Mouse (Mus musculus) spleen, postnatal 4 days (tissue): ENCODE data around the gene Rabgap1.

ENCODE experiments used
- DNase-seq, 2 experiments: peaks; one replicate each; pipeline ENCODE4 v3.0.0; 2022; ENCODE audit warnings: low spot score in 2 of 2

Gene Rabgap1

DNA sequence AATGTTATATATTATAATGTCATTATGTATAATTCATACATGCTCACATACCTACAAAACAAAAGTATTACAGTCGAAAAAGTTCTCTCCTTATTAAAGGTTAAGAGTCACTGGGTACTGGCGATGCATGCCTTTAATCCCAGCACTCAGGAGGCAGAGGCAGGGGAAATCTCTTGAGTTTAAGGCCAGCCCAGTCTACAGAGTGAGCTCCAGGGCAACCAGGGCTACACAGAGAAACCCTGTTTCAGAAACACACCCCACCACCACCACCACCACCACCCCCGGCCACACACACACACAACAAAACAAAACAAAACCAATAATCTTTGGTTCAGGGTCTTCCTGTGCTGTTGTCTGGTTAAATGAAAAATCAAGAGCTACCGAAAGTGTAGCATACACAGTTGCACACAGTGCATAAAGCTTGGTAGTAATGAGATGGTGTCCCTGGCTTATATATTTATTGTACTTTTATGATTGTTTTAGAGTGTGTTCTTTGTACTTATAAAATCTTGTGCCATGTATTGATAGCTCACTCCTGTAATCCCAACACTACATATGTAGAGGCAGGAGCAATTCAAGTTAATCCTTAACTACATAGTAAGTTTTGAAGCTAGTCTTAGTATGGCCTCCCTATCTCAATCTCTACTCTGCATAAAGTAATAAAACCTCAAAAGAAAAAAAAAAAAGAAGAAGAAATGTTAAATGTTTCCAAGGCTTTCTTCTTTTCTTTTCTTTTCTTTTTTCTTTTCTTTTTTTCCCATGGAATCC, 68.2 kb downstream of the Rabgap1 start:
- DNase-seq: no peak

GRCm38 (mm10) chr2:37516030-37516710, 73.1 kb downstream of the Rabgap1 start, which contains the start of gene Gpr21:
Gene Gpr21, plus strand, starts transcription at chr2:37516332.
- DNase-seq: no peak

DNA sequence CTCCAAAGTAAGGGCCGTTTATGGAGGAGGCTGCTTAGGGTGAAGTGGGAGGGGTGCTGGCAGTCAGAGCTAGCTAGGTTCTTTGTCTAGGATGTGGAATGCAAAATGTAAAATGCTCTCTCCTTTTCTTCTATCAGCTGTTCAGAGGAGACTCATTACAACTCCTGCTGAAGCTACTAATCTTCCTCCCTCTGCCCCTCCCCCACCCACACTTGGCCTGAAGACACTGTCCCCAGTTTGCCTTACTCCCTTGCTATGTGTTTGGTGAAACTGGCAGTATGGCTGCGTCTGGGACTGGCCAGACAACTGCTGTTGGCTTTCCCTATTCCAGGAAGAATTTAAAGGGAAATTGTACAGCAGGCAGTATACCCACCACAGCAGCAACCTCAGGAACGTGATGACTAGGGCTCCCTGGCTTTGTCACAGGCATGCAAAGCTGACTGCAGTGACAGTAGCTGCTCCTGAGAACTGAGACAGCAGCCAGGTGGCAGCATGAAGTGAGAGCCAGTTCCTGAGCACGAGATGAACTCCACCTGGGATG, 73.9 kb downstream of the Rabgap1 start:
- no peak for DNase-seq

DNA sequence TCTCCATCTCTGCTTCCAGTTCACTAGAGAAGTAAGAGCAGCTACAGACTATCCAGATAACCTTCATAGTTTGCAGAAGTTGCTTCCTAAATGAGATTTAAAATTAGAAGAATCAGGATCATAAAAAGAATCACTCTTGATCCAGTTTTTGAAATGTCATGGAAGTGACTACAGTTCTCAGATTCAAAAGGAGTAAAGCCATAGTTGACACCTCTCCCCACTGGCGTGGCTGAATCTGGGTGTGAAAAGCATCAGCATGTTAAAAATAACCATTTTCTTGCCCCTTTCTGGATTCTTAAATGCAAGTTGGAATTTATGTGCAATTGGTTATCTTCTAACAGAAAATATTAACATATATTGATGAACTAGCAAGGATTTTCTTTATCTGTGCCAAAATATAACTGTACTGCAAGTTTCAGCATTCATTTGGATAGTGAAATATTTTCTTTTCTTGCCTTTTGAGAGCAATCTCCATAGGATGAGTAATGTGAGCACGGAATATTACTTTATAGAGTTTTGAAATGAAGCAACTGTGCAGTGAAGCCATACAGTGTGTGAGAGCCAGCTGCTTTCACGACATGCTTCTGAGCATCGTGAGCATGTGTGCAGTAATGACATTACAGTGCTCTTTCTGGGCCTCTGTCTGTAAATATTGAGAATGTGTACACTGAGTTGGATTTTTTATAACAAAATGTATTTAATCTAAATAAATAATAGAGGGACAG, 75.6 kb downstream of the Rabgap1 start:
- no peak for DNase-seq

- no peak for DNase-seq
These were observed 76.2 kb downstream of the Rabgap1 start for GRCm38 (mm10) chr2:37519286-37519640.

DNA sequence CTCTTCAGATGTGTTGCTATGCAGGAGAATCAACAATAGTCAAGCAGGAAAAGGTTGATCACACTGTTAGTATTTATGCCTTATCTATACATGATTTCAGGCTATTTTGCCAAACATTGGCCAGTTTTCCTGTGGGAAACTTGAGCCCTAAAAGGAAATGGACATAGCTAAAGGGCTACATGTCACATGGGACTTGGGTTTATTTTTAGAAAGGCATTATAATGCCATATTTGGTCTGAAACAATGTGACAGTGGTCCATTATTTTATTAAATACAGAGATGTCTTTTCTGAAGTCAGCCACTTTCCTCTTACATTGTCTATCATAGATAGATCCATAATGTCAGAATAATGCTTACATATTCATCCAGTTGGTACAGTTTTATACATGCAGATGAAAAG, 84.5 kb downstream of the Rabgap1 start:
- DNase-seq: no peak

GRCm38 (mm10) chr2:37529397-37529796, 86.3 kb downstream of the Rabgap1 start:
- no peak for DNase-seq

DNA sequence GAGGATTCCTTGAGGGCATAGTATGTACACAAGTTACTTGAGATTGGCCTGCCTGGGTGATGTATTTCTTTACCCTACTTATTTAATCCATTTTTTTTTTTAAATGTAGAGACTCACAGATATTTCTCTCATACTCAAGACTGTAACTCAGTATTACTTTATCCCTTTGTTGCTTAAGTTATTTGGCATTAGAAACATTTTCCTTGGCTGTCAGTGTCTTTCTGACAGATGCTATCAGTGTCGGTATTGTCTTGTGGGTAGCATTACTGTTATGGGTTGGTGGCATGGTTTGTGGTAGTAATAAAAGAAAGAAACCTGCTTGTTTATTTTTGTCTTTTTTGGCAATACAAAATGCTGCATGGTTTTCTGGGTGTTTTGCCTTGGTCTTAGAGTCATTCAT, 87.7 kb downstream of the Rabgap1 start:
- DNase-seq: no peak

- no peak for DNase-seq
These were observed 88.6 kb downstream of the Rabgap1 start for GRCm38 (mm10) chr2:37531639-37532038.

- DNase-seq: peak; percentile 52 to 62
These were observed 106.4 kb downstream of the Rabgap1 start for GRCm38 (mm10) chr2:37549346-37550012.

- no peak for DNase-seq
These were observed 113.3 kb downstream of the Rabgap1 start for GRCm38 (mm10) chr2:37556366-37556765.

GRCm38 (mm10) chr2:37565579-37565978, 122.5 kb downstream of the Rabgap1 start:
- DNase-seq: no peak

DNA sequence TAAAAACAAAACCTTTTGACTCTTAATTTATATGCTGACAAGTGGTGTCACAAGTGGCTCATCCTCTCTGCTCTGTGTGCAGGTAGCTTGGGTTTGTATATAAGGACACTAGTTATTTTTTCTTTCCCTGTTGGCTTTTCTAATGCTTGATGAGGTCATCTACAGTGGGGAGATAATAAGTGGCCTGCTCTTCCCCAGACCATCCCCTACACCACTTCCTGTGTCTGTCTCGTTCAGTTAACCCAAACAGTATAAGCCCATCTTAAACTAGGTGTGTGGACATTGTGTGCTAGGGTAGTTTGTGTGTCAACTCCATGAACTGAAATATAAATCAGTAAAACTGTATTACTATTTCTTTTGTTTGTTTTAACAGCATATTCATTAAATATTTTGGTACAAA, 123.0 kb downstream of the Rabgap1 start:
- no peak for DNase-seq

- DNase-seq: no peak
These were observed 126.8 kb downstream of the Rabgap1 start for GRCm38 (mm10) chr2:37569888-37570287.

DNA sequence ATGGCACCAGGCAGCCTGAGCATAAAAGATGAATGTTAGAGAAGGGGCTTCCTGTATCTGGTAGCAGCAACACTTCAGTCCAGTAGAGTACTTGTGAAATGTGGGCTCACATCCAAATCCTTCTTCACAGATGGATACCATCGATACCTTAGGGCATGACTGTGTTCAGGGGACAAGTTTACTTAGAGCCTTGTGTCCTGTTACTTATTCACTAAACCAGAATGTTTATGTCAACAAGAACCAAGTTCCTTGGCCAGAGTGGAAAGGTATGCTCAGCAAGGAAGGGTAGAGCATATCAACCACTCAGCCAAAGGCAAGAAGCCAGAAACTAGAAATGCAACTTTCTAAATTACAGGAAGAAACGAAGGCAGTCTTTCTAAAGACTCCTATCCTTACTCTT, 127.6 kb downstream of the Rabgap1 start:
- DNase-seq: no peak

DNA sequence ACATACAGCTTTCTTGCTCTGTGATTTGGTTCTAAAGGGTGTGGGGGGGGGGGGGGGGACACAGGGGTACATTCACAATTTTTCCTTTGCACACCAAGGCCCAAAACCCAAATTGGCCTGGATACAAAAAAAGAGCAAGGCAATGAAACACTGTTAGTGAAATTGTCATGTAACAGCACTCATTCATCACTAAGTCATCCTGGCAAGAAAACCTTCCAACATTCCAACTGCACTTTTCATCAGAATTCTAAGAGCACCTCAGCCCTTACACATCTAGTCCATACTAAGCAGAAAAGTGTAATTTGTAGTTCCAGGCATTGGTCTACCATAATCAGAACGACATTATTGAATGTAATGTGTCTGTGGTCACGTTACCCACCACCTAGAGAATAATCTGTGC, 129.1 kb downstream of the Rabgap1 start:
- no peak for DNase-seq

DNA sequence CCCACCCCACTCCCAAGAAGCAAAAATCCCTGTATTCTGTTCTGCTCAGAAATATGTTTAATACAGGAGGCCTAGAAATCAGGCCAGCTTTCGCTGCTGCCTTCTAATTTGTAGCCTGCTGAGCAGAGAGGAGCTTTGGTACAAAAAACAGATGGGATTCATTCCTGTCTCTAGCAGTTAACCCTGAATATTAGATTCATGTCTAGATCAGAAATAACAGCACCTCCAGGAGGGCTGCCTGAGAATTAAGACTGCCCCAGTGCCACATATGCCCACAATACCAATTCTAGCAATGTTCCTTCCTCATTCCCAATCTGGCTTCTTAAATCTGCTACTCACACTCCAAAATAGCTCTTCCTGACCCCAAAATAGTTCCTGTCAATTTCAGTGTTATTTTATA, 133.6 kb downstream of the Rabgap1 start:
- no peak for DNase-seq

DNA sequence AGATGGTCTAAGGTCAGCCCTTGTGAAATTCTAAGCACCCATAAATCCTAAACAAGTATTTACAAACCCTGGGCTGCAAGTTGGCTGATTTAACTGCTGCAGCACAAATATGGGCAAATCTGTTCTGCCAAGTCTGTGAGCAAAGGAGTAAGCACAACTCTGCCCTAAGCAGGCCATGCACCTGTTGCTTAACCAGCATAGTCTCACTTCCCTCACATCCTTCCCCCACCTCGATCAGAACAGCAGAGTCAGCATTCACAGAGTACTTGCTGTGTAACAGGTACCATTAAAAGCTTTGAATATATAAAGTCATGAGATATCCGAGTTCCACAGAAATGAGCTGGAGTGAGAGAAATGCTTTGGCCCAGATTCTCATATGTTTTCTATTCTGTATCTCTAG, 135.1 kb downstream of the Rabgap1 start:
- DNase-seq: no peak

DNA sequence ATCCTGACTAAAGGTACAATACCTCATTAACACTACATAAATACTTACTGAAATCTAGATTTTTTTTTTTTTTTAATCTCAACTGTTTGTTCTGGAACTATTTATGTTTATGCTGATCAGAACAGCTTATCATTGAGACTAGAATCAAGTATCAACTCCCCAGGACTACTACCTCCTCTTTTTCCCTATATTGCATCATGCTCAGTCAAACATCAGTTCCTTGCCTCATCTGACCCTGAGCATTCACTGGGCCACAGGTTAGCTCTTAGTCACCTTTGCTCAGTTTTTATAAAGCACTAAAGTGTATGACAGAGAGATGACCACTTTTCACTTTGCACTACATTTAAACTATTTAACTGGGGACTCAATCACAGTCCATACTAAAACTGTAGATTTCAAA, 144.8 kb downstream of the Rabgap1 start:
- no peak for DNase-seq
